Mouse (Mus musculus) midbrain, embryonic 12.5 days (tissue): ENCODE results near the gene Helt. TPM values are rescaled to one million over a fixed set of nuclear protein-coding genes. Genes with fewer than 3 reads are reported as not detected.

Experiments used
- ATAC-seq: fragments of 200-750 bp; cut with Nextera tagmentation; 2 replicates; pipeline ENCODE4 v1.8.0; 2017; ENCODE audit warnings: low read depth, moderate TSS enrichment, moderate library complexity; ENCODE audit not compliant: low FRiP score
- H3K27ac ChIP-seq: fragments of 300-500 bp; sonication (generic); replicated peaks from 2 replicates; pipeline ENCODE4 v1.5.1; 2016; ENCODE audit warnings: mild to moderate bottlenecking
- H3K27me3 ChIP-seq: fragments of 300-500 bp; sonication (generic); 2 replicates; pipeline ENCODE4 v1.6.1; 2016; ENCODE audit warnings: mild to moderate bottlenecking
- H3K36me3 ChIP-seq: fragments of 300-500 bp; sonication (generic); 2 replicates; pipeline ENCODE4 v1.6.1; 2016
- H3K4me1 ChIP-seq: fragments of 300-500 bp; sonication (generic); 2 replicates; pipeline ENCODE4 v1.6.1; 2016
- H3K4me2 ChIP-seq: fragments of 300-500 bp; sonication (generic); replicated peaks from 2 replicates; pipeline ENCODE4 v1.6.1; 2016; ENCODE audit warnings: mild to moderate bottlenecking, moderate library complexity
- H3K4me3 ChIP-seq: fragments of 300-500 bp; sonication (generic); 2 replicates; pipeline ENCODE4 v1.5.1; 2016; ENCODE audit warnings: mild to moderate bottlenecking
- H3K9ac ChIP-seq: fragments of 300-500 bp; sonication (generic); replicated peaks from 2 replicates; pipeline ENCODE4 v1.6.1; 2016; ENCODE audit warnings: mild to moderate bottlenecking, moderate library complexity
- H3K9me3 ChIP-seq: fragments of 300-500 bp; sonication (generic); 2 replicates; pipeline ENCODE4 v1.6.1; 2016; ENCODE audit warnings: mild to moderate bottlenecking
- WGBS: fragments of 180-500 bp; shearing (Covaris S2); methylation state at CpG from one replicate; pipeline ENCODE4 v1.1.7; 2016; 5-methylcytosine and 5-hydroxymethylcytosine counted together
- polyA plus RNA-seq: library from polyadenylated mRNA; unstranded; fragments of >200 nt; fragmentation: Nextera tagmentation; extraction: Ambion mirVana; gene quantifications from 2 replicates; pipeline ENCODE4 v1.2.1, GENCODE M21; 2016

Helt gene
- polyA plus RNA-seq, 1 experiment from 2014 or later = 58.0 TPM

GRCm38 (mm10) chr8:46295101-46295534, 647 bp upstream of the Helt start:
- Histone ChIP-seq H3K4me2 (peak overlapping the region; percentile 44), H3K9ac (no peak overlapping the region), H3K4me3 (no peak overlapping the region), H3K36me3 (no peaks in the 10 kb centered on the region), H3K27ac (no peak overlapping the region), H3K27me3 (peaks cover 95% of the 10 kb centered on the region), H3K4me1 (peaks cover 60% of the 10 kb centered on the region), H3K9me3 (no peaks in the 10 kb centered on the region)
- peak; percentile 63 for ATAC-seq
- under 1% methylated on average over 13 of the region's 14 CpGs for WGBS

GRCm38 (mm10) chr8:46293741-46294151, 725 bp downstream of the Helt start:
- Histone ChIP-seq H3K36me3 (no peaks in the 10 kb centered on the region), H3K4me2 (peak overlapping the region; percentile 44), H3K4me3 (peak overlapping the region; percentile 34), H3K27me3 (peaks cover 94% of the 10 kb centered on the region), H3K9me3 (no peaks in the 10 kb centered on the region), H3K27ac (no peak overlapping the region), H3K4me1 (peaks cover 66% of the 10 kb centered on the region), H3K9ac (no peak overlapping the region)
- ATAC-seq = no peak
- 1% methylated on average over 16 of the region's 16 CpGs for WGBS

- Histone ChIP-seq H3K27me3 (peaks cover 94% of the 10 kb centered on the region), H3K4me3 (peak overlapping the region; percentile 34), H3K4me1 (peaks cover 66% of the 10 kb centered on the region), H3K4me2 (peak overlapping the region; percentile 44), H3K9me3 (no peaks in the 10 kb centered on the region), H3K27ac (no peak overlapping the region), H3K36me3 (no peaks in the 10 kb centered on the region), H3K9ac (no peak overlapping the region)
- no peak for ATAC-seq
- WGBS = 2% methylated on average over 14 of the region's 14 CpGs
Measured at GRCm38 (mm10) chr8:46293201-46293600, 1.3 kb downstream of the Helt start.

- H3K27me3 ChIP-seq = peaks cover 92% of the 10 kb centered on the region
- no peak for ATAC-seq
- no peaks in the 10 kb centered on the region for H3K36me3 ChIP-seq
- 0 out of 2 replicates have a peak, but pooled peaks cover 4% of the 10 kb centered on the region for H3K9me3 ChIP-seq
- no peak overlapping the region for H3K27ac ChIP-seq
- peaks cover 66% of the 10 kb centered on the region for H3K4me1 ChIP-seq
- peak overlapping the region; percentile 44 for H3K4me2 ChIP-seq
- H3K4me3 ChIP-seq = peak overlapping the region; percentile 34
- WGBS = 2% methylated on average over 33 of the region's 33 CpGs
- no peak overlapping the region for H3K9ac ChIP-seq
Measured at GRCm38 (mm10) chr8:46291931-46292675, 2.4 kb downstream of the Helt start.

GRCm38 (mm10) chr8:46289274-46289673, 5.2 kb downstream of the Helt start:
- peaks cover 73% of the 10 kb centered on the region for H3K27me3 ChIP-seq
- peak; percentile 68 for ATAC-seq
- no peak overlapping the region for H3K4me3 ChIP-seq
- WGBS = 6% methylated on average over 11 of the region's 11 CpGs
- no peak overlapping the region for H3K9ac ChIP-seq
- H3K9me3 ChIP-seq = 0 out of 2 replicates have a peak, but pooled peaks cover 4% of the 10 kb centered on the region
- H3K27ac ChIP-seq = no peak overlapping the region
- H3K36me3 ChIP-seq = no peaks in the 10 kb centered on the region
- peaks cover 42% of the 10 kb centered on the region for H3K4me1 ChIP-seq
- no peak overlapping the region for H3K4me2 ChIP-seq

GRCm38 (mm10) chr8:46288021-46288420, 6.5 kb downstream of the Helt start:
- no peaks in the 10 kb centered on the region for H3K36me3 ChIP-seq
- H3K27ac ChIP-seq = no peak overlapping the region
- H3K27me3 ChIP-seq = peaks cover 65% of the 10 kb centered on the region
- peaks cover 29% of the 10 kb centered on the region for H3K4me1 ChIP-seq
- no peak overlapping the region for H3K4me2 ChIP-seq
- H3K4me3 ChIP-seq = no peak overlapping the region
- H3K9ac ChIP-seq = no peak overlapping the region
- H3K9me3 ChIP-seq = 0 out of 2 replicates have a peak, but pooled peaks cover 4% of the 10 kb centered on the region
- no peak for ATAC-seq
- WGBS = 90% methylated on average over 6 of the region's 6 CpGs

- Histone ChIP-seq H3K9ac (no peak overlapping the region), H3K4me3 (no peak overlapping the region), H3K27me3 (peaks cover 45% of the 10 kb centered on the region), H3K4me2 (no peak overlapping the region), H3K36me3 (no peaks in the 10 kb centered on the region), H3K9me3 (0 out of 2 replicates have a peak, but pooled peaks cover 4% of the 10 kb centered on the region), H3K27ac (no peak overlapping the region), H3K4me1 (0 out of 2 replicates have a peak, but pooled peaks cover 13% of the 10 kb centered on the region)
- 88% methylated on average over 4 of the region's 4 CpGs for whole genome bisulfite sequencing
- no peak for ATAC-seq
Measured at GRCm38 (mm10) chr8:46285980-46286379, 8.5 kb downstream of the Helt start.

- Histone ChIP-seq H3K9me3 (no peaks in the 10 kb centered on the region), H3K4me2 (no peak overlapping the region), H3K27ac (no peak overlapping the region), H3K27me3 (peaks cover 31% of the 10 kb centered on the region), H3K4me3 (no peak overlapping the region), H3K9ac (no peak overlapping the region), H3K4me1 (no peaks in the 10 kb centered on the region), H3K36me3 (no peaks in the 10 kb centered on the region)
- 11% methylated on average over 13 of the region's 13 CpGs for WGBS
- no peak for ATAC-seq
Measured at GRCm38 (mm10) chr8:46281536-46281935, 12.9 kb downstream of the Helt start.

- Histone ChIP-seq H3K4me2 (no peak overlapping the region), H3K36me3 (no peaks in the 10 kb centered on the region), H3K4me1 (no peaks in the 10 kb centered on the region), H3K27ac (no peak overlapping the region), H3K9me3 (no peaks in the 10 kb centered on the region), H3K27me3 (peaks cover 34% of the 10 kb centered on the region), H3K9ac (no peak overlapping the region), H3K4me3 (no peak overlapping the region)
- 91% methylated on average over 14 of the region's 14 CpGs for WGBS
- ATAC-seq = no peak
Measured at GRCm38 (mm10) chr8:46276939-46277338, 17.5 kb downstream of the Helt start.

GRCm38 (mm10) chr8:46270741-46271140, 23.7 kb downstream of the Helt start:
- no peaks in the 10 kb centered on the region for H3K36me3 ChIP-seq
- WGBS = 27% methylated on average over 6 of the region's 6 CpGs
- H3K4me3 ChIP-seq = no peak overlapping the region
- H3K9me3 ChIP-seq = no peaks in the 10 kb centered on the region
- H3K4me1 ChIP-seq = peaks cover 20% of the 10 kb centered on the region
- no peak for ATAC-seq
- H3K27ac ChIP-seq = no peak overlapping the region
- H3K9ac ChIP-seq = no peak overlapping the region
- H3K27me3 ChIP-seq = peaks cover 20% of the 10 kb centered on the region
- H3K4me2 ChIP-seq = no peak overlapping the region

- 23% methylated on average over 3 of the region's 3 CpGs for WGBS
- Histone ChIP-seq H3K4me2 (no peak overlapping the region), H3K9me3 (no peaks in the 10 kb centered on the region), H3K27me3 (peaks cover 25% of the 10 kb centered on the region), H3K36me3 (no peaks in the 10 kb centered on the region), H3K4me1 (peaks cover 22% of the 10 kb centered on the region), H3K4me3 (no peak overlapping the region), H3K9ac (no peak overlapping the region), H3K27ac (no peak overlapping the region)
- 0 out of 2 replicates have a peak, but pooled peaks have one; percentile 54 for ATAC-seq
Measured at GRCm38 (mm10) chr8:46270147-46270546, 24.3 kb downstream of the Helt start.

GRCm38 (mm10) chr8:46266801-46267200, 27.7 kb downstream of the Helt start:
- ATAC-seq = no peak
- no peaks in the 10 kb centered on the region for H3K9me3 ChIP-seq
- H3K4me3 ChIP-seq = no peak overlapping the region
- H3K4me2 ChIP-seq = no peak overlapping the region
- peaks cover 35% of the 10 kb centered on the region for H3K27me3 ChIP-seq
- WGBS = 38% methylated on average over 4 of the region's 4 CpGs
- H3K4me1 ChIP-seq = peaks cover 22% of the 10 kb centered on the region
- H3K9ac ChIP-seq = no peak overlapping the region
- no peak overlapping the region for H3K27ac ChIP-seq
- no peaks in the 10 kb centered on the region for H3K36me3 ChIP-seq
